Mouse (Mus musculus) lung, postnatal 0 days (tissue): ENCODE measurements around the gene Th.

Source experiments
- CTCF ChIP-seq: IDR thresholded peaks from 2 replicates; pipeline ENCODE4 v1.5.1; 2016; ENCODE audit warnings: antibody characterized with exemption, mild to moderate bottlenecking
- EP300 ChIP-seq: IDR thresholded peaks from 2 replicates; pipeline ENCODE4 v1.6.1; 2016; ENCODE audit warnings: antibody characterized with exemption, mild to moderate bottlenecking, control low read depth

- TF ChIP-seq EP300 = no peak
- TF ChIP-seq CTCF = no peak
Observed at GRCm38 (mm10) chr7:142949568-142949967, 18.6 kb upstream of the Th start.
